Mouse (Mus musculus) heart, adult 8-10 months (tissue): Measurements from ENCODE around the gene Brinp3. TPM values are rescaled to one million over a fixed set of nuclear protein-coding genes. Genes with fewer than 3 reads are reported as not detected.

Experiments
- DNase-seq: peaks from one replicate; pipeline ENCODE4 v3.0.0; 2022; ENCODE audit warnings: low spot score
- total RNA-seq, 4 experiments: library from RNA; stranded (reverse); gene quantifications; 2 replicates each; pipeline ENCODE4 v1.2.4; 2022

Brinp3 gene
- total RNA-seq, 4 experiments from 2014 or later = 0.14 TPM; not detected in 3

- DNase-seq = no peak
Measured at GRCm38 (mm10) chr1:146792826-146793225, 298.3 kb downstream of the Brinp3 start.

GRCm38 (mm10) chr1:146799986-146800553, 305.5 kb downstream of the Brinp3 start:
- no peak for DNase-seq

GRCm38 (mm10) chr1:146801821-146802220, 307.3 kb downstream of the Brinp3 start:
- no peak for DNase-seq

- DNase-seq = no peak
Measured at GRCm38 (mm10) chr1:146807765-146808164, 313.2 kb downstream of the Brinp3 start.

- DNase-seq = no peak
Measured at GRCm38 (mm10) chr1:146833888-146834287, 339.3 kb downstream of the Brinp3 start.

GRCm38 (mm10) chr1:146844087-146844486, 349.5 kb downstream of the Brinp3 start:
- no peak for DNase-seq

GRCm38 (mm10) chr1:146848892-146849291, 354.3 kb downstream of the Brinp3 start:
- DNase-seq = no peak

GRCm38 (mm10) chr1:146850147-146850546, 355.6 kb downstream of the Brinp3 start:
- DNase-seq = no peak

GRCm38 (mm10) chr1:146898636-146899035, 404.1 kb downstream of the Brinp3 start:
- DNase-seq = no peak

GRCm38 (mm10) chr1:146901691-146902090, 407.1 kb downstream of the Brinp3 start:
- no peak for DNase-seq

GRCm38 (mm10) chr1:146939463-146940389, 445.2 kb downstream of the Brinp3 start:
- DNase-seq = no peak
